Mouse (Mus musculus) ES-Bruce4 (cell line): ENCODE data around the gene Cops4.

ENCODE experiments used
- CTCF ChIP-seq: IDR thresholded peaks from one replicate; pipeline ENCODE4 v1.8.1; 2011; ENCODE audit warnings: low read depth, low read length
- EP300 ChIP-seq: IDR thresholded peaks from 2 replicates; pipeline ENCODE4 v1.6.1; 2011; ENCODE audit warnings: low read depth, low read length; ENCODE audit not compliant: insufficient read depth
- POLR2A ChIP-seq: IDR thresholded peaks from one replicate; pipeline ENCODE4 v1.8.1; 2011; ENCODE audit warnings: low read length; ENCODE audit not compliant: insufficient read depth

DNA sequence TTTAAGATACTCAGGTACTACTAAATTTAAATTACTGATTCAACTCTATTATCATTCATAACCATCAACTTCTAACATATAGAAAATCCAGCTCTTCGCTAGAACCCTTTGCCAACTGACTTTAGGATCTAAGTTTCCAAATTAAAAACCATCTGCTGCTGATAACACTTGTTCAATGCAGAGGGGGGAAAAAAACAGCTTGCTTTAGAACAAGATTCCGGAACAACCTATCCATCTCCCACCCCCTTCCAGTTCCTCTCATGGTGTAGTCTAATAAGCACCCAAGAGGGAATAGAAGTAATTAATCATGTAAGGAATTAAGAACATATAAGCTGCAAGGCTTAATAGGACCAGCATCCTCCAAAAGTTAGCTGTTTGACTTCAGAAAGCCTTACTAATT, 18.9 kb upstream of the Cops4 start:
- TF ChIP-seq CTCF, result no peak
- no peak for TF ChIP-seq EP300
- TF ChIP-seq POLR2A, result no peak
